Mouse (Mus musculus) heart, adult 2 months (tissue): ENCODE results near the gene Tmem177.

Source experiments
- CTCF ChIP-seq: fragments of 200-600 bp; IDR thresholded peaks from 2 replicates; pipeline ENCODE4 v1.8.1; 2022; ENCODE audit warnings: antibody characterized with exemption, mild to moderate bottlenecking, moderate library complexity
- POLR2A ChIP-seq: fragments of 200-500 bp; IDR thresholded peaks from 2 replicates; pipeline ENCODE4 v1.6.1; 2011; ENCODE audit warnings: mild to moderate bottlenecking, low read depth, low read length, control low read depth; ENCODE audit not compliant: insufficient read depth

GRCm38 (mm10) chr1:119902551-119903230 lies 10.3 kb downstream of the Tmem177 start:
- TF ChIP-seq POLR2A, result no peak
- no peak for TF ChIP-seq CTCF
